Mouse (Mus musculus) neural tube, embryonic 12.5 days (tissue): Measurements from ENCODE around the gene Pcare. TPM values are rescaled to one million over a fixed set of nuclear protein-coding genes. Genes with fewer than 3 reads are reported as not detected.

Experiments
- ATAC-seq: fragments of 200-750 bp; cut with Nextera tagmentation; 2 replicates; pipeline ENCODE4 v1.8.0; 2017; ENCODE audit warnings: low read depth, mild to moderate bottlenecking, moderate TSS enrichment, moderate library complexity; ENCODE audit not compliant: low FRiP score
- H3K27ac ChIP-seq: fragments of 300-500 bp; sonication (generic); 2 replicates; pipeline ENCODE4 v1.5.1; 2016
- H3K27me3 ChIP-seq: fragments of 300-500 bp; sonication (generic); replicated peaks from 2 replicates; pipeline ENCODE4 v1.6.1; 2016; ENCODE audit warnings: mild to moderate bottlenecking
- H3K36me3 ChIP-seq: fragments of 300-500 bp; sonication (generic); 2 replicates; pipeline ENCODE4 v1.6.1; 2016; ENCODE audit warnings: mild to moderate bottlenecking
- H3K4me1 ChIP-seq: fragments of 300-500 bp; sonication (generic); 2 replicates; pipeline ENCODE4 v1.6.1; 2016
- H3K4me2 ChIP-seq: fragments of 300-500 bp; sonication (generic); replicated peaks from 2 replicates; pipeline ENCODE4 v1.6.1; 2016; ENCODE audit warnings: mild to moderate bottlenecking
- H3K4me3 ChIP-seq: fragments of 300-500 bp; sonication (generic); 2 replicates; pipeline ENCODE4 v1.5.1; 2016
- H3K9ac ChIP-seq: fragments of 300-500 bp; sonication (generic); 2 replicates; pipeline ENCODE4 v1.6.1; 2016; ENCODE audit warnings: mild to moderate bottlenecking
- H3K9me3 ChIP-seq: fragments of 300-500 bp; sonication (generic); 2 replicates; pipeline ENCODE4 v1.6.1; 2016; ENCODE audit warnings: mild to moderate bottlenecking
- WGBS: fragments of 180-500 bp; shearing (Covaris S2); methylation state at CpG from one replicate; pipeline ENCODE4 v1.1.7; 2016; 5-methylcytosine and 5-hydroxymethylcytosine counted together
- polyA plus RNA-seq: library from polyadenylated mRNA; unstranded; fragments of >200 nt; fragmentation: Nextera tagmentation; extraction: Ambion mirVana; gene quantifications from 2 replicates; pipeline ENCODE4 v1.2.1, GENCODE M21; 2016

The Pcare gene
- polyA plus RNA-seq, 1 experiment from 2014 or later, result not detected

DNA sequence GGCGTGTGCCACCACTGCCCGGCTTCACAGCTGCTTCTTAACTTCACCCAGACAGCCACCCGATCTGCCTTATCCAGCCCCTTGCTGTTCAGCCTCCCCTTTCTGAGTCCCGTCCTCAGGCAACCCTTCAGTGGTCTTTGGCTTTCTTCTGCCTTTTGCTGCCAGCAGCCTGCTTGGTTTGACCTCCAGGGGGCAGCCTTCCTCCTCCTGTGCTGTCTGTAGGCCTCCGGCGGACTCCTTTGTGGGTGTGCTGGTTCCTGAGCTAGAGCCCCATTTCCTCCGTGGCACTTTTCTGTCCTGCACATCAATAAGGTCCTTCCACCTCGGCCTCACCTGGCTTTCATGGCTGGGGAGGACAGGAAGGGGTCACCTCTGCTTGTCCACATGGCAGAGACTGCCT is 58.9 kb downstream of the Pcare start:
- Histone ChIP-seq H3K9me3 (peaks cover 4% of the 10 kb centered on the region; the same call in 1 of the 2 replicates), H3K4me1 (peaks cover 3% of the 10 kb centered on the region; the same call in 1 of the 2 replicates), H3K9ac (no peak overlapping the region), H3K4me3 (no peak overlapping the region), H3K27ac (no peak overlapping the region), H3K36me3 (no peaks in the 10 kb centered on the region), H3K27me3 (no peaks in the 10 kb centered on the region), H3K4me2 (no peak overlapping the region)
- no peak for ATAC-seq
- 62% methylated on average over 8 of the region's 8 CpGs for WGBS

Other genes with a start within 250 kb of the Pcare start
- gene Ndc80, start 226.0 kb downstream of the Pcare start, polyA plus RNA-seq, result 31.4 and 33.7 TPM in 2 replicates
- gene Spdya, start 200.8 kb downstream of the Pcare start, polyA plus RNA-seq, result 0.94 and 0.95 TPM in 2 replicates
- 65.4 and 72.5 TPM in 2 replicates for gene Wdr43, start 137.0 kb downstream of the Pcare start, polyA plus RNA-seq
- 0.25 and 0.28 TPM in 2 replicates for gene Togaram2, start 79.6 kb downstream of the Pcare start, polyA plus RNA-seq
- gene Clip4, start 15.6 kb upstream of the Pcare start, polyA plus RNA-seq, result 9.1 and 9.6 TPM in 2 replicates